Mouse (Mus musculus) liver, postnatal 0 days (tissue): ENCODE measurements around the gene Ubash3b.

Experiments used
- CTCF ChIP-seq: sonication (generic); IDR thresholded peaks from 2 replicates; pipeline ENCODE4 v1.5.1; 2016; ENCODE audit warnings: antibody characterized with exemption, low read depth
- EP300 ChIP-seq: IDR thresholded peaks from 2 replicates; pipeline ENCODE4 v1.6.1; 2016; ENCODE audit warnings: antibody characterized with exemption, low read depth, mild to moderate bottlenecking

GRCm38 (mm10) chr9:41075528-41075927, 86.0 kb downstream of the Ubash3b start:
- no peak for TF ChIP-seq CTCF
- TF ChIP-seq EP300 = no peak
